Mouse (Mus musculus) right cerebral cortex, adult 2 months (tissue): Measurements from ENCODE around the gene Pex19.

Source experiments
- DNase-seq, 2 experiments: peaks; one replicate each; pipeline ENCODE4 v3.0.0; 2021 to 2022; ENCODE audit warnings: low spot score in 2 of 2

Pex19 gene

GRCm38 (mm10) chr1:172126376-172127347, at the start of gene Pex19:
Pex19 (plus strand) TSS chr1:172126755.
- DNase-seq: peak; percentile 77 to 79

GRCm38 (mm10) chr1:172077981-172078380, 48.6 kb upstream of the Pex19 start:
- no peak for DNase-seq

GRCm38 (mm10) chr1:172082101-172082898, 44.3 kb upstream of the Pex19 start, which contains the start of the genes Copa and Ncstn:
Copa (plus strand) TSS chr1:172082529.
Ncstn (minus strand) TSS chr1:172082795.
- DNase-seq: peak; percentile 94

GRCm38 (mm10) chr1:172082899-172083445, 43.6 kb upstream of the Pex19 start:
- no peak for DNase-seq

- no peak for DNase-seq
These were observed 33.0 kb upstream of the Pex19 start for GRCm38 (mm10) chr1:172093522-172093921.

GRCm38 (mm10) chr1:172094295-172094694, 32.3 kb upstream of the Pex19 start:
- no peak for DNase-seq

GRCm38 (mm10) chr1:172095202-172095601, 31.4 kb upstream of the Pex19 start:
- DNase-seq: no peak

- no peak for DNase-seq
These were observed 27.1 kb upstream of the Pex19 start for GRCm38 (mm10) chr1:172099325-172100033.

- DNase-seq: no peak
These were observed 22.9 kb upstream of the Pex19 start for GRCm38 (mm10) chr1:172103619-172104018.

- no peak for DNase-seq
These were observed 21.5 kb upstream of the Pex19 start for GRCm38 (mm10) chr1:172105101-172105500.

- DNase-seq: no peak
These were observed 18.6 kb upstream of the Pex19 start for GRCm38 (mm10) chr1:172107777-172108477.

- DNase-seq: no peak
These were observed 9.6 kb upstream of the Pex19 start for GRCm38 (mm10) chr1:172116948-172117347.

- DNase-seq: no peak
These were observed 7.5 kb upstream of the Pex19 start for GRCm38 (mm10) chr1:172119100-172119499.

- DNase-seq: peak; percentile 32 to 57
These were observed 6.8 kb upstream of the Pex19 start for GRCm38 (mm10) chr1:172119720-172120119.

GRCm38 (mm10) chr1:172122671-172123070, 3.9 kb upstream of the Pex19 start:
- DNase-seq: no peak

- no peak for DNase-seq
These were observed 2.0 kb upstream of the Pex19 start for GRCm38 (mm10) chr1:172124572-172124971.

GRCm38 (mm10) chr1:172127487-172127886, 932 bp downstream of the Pex19 start:
- no peak for DNase-seq

GRCm38 (mm10) chr1:172128563-172128962, 2.0 kb downstream of the Pex19 start:
- no peak for DNase-seq

- DNase-seq: peak; percentile 37 to 45
These were observed 2.6 kb downstream of the Pex19 start for GRCm38 (mm10) chr1:172129108-172129507.

GRCm38 (mm10) chr1:172129780-172130179, 3.2 kb downstream of the Pex19 start:
- no peak for DNase-seq

- no peak for DNase-seq
These were observed 5.8 kb downstream of the Pex19 start for GRCm38 (mm10) chr1:172132319-172132718.
